Mouse (Mus musculus): ENCODE measurements at regions not wholly inside any gene's neighbourhood (a gene's known extent, or its start where the extent isn't known, plus 50 kb on each side); places are given as distances from the start of the nearest gene placed in this dataset.

DNA sequence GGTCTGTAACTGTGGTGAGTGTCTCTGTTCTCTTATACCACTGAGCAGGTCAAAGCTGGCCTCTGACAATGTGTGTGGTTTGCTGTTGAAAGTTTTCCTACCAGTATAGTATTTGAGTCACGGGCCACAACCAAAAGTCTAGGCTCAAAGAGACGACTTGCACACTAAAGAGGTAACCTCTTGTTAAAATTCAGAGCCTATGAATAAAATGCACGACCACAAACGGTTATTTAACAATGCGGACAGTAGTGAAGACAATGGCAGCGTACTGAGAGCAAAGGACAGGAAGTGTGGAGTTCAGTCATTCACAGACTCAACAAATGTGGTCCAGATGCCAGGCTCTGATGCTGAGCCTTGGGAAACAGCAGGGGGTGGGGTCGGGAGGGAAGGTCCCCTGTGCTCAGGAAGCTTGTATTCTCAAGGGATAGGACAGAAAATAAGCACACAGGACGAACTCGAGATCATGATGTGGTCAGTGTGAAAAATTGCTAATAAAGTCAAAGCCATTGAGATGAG lies 160.2 kb upstream of the Spdye4c start:
- no peak for ATAC-seq (ENCODE audit: low FRiP score)
- no peaks in the 10 kb centered on the region for H3K27me3 ChIP-seq (ENCODE audit: control insufficient read depth, insufficient read depth, low read length)
- no peaks in the 10 kb centered on the region for H3K4me1 ChIP-seq (ENCODE audit: control insufficient read depth, insufficient read depth, low read length)
- no peak overlapping the region for H3K4me2 ChIP-seq
- WGBS = 60% methylated on average over 9 of the region's 9 CpGs
- H3K9me3 ChIP-seq (ENCODE audit: control insufficient read depth, low read length) = no peaks in the 10 kb centered on the region
- no peak overlapping the region for H3K9ac ChIP-seq (ENCODE audit: low read length)
- H3K27ac ChIP-seq (ENCODE audit: low read depth, low read length) = no peak overlapping the region
- no peak overlapping the region for H3K4me3 ChIP-seq (ENCODE audit: low read depth, low read length)
- H3K36me3 ChIP-seq (ENCODE audit: control insufficient read depth, insufficient read depth, low read length) = no peaks in the 10 kb centered on the region
- DNase-seq (ENCODE audit: low spot score, missing footprints) = peak; percentile 78

GRCm38 (mm10) chr2:128431751-128432150 lies 159.3 kb upstream of the Spdye4c start:
- peak; percentile 23 for DNase-seq (ENCODE audit: low spot score, missing footprints)
- WGBS = 92% methylated on average over 4 of the region's 4 CpGs
- no peak overlapping the region for H3K4me2 ChIP-seq
- no peak overlapping the region for H3K9ac ChIP-seq (ENCODE audit: low read length)
- no peaks in the 10 kb centered on the region for H3K36me3 ChIP-seq (ENCODE audit: control insufficient read depth, insufficient read depth, low read length)
- no peak overlapping the region for H3K4me3 ChIP-seq (ENCODE audit: low read depth, low read length)
- no peaks in the 10 kb centered on the region for H3K27me3 ChIP-seq (ENCODE audit: control insufficient read depth, insufficient read depth, low read length)
- no peaks in the 10 kb centered on the region for H3K9me3 ChIP-seq (ENCODE audit: control insufficient read depth, low read length)
- no peaks in the 10 kb centered on the region for H3K4me1 ChIP-seq (ENCODE audit: control insufficient read depth, insufficient read depth, low read length)
- no peak overlapping the region for H3K27ac ChIP-seq (ENCODE audit: low read depth, low read length)
- ATAC-seq (ENCODE audit: low FRiP score) = no peak

DNA sequence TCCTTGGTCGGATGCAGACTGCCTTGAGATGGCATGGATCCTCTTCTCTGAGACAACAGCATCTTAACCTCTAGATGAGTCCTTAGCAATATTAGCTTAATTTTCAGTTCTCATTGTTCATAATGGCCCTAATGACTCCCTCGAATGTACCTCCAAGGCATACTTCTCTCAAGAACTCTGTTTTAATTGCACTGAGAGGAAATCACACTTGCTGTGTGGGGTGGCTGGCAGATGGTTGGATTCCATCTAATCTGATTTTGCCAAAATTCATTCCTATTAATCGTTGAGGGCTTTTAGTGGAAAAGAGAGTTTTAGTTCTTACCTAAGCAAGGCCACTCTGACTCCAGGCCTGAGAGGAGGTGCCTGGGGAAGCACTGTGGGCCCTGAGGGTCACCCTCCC lies 158.3 kb upstream of the Spdye4c start:
- DNase-seq (ENCODE audit: low spot score, missing footprints) (peak; percentile 77), ATAC-seq (ENCODE audit: low FRiP score) (no peak)
- WGBS = 87% methylated on average over 3 of the region's 3 CpGs
- Histone ChIP-seq H3K27me3 (ENCODE audit: control insufficient read depth, insufficient read depth, low read length) (no peaks in the 10 kb centered on the region), H3K4me3 (ENCODE audit: low read depth, low read length) (no peak overlapping the region), H3K4me2 (no peak overlapping the region), H3K4me1 (ENCODE audit: control insufficient read depth, insufficient read depth, low read length) (no peaks in the 10 kb centered on the region), H3K9me3 (ENCODE audit: control insufficient read depth, low read length) (no peaks in the 10 kb centered on the region), H3K9ac (ENCODE audit: low read length) (no peak overlapping the region), H3K27ac (ENCODE audit: low read depth, low read length) (no peak overlapping the region), H3K36me3 (ENCODE audit: control insufficient read depth, insufficient read depth, low read length) (no peaks in the 10 kb centered on the region)

DNA sequence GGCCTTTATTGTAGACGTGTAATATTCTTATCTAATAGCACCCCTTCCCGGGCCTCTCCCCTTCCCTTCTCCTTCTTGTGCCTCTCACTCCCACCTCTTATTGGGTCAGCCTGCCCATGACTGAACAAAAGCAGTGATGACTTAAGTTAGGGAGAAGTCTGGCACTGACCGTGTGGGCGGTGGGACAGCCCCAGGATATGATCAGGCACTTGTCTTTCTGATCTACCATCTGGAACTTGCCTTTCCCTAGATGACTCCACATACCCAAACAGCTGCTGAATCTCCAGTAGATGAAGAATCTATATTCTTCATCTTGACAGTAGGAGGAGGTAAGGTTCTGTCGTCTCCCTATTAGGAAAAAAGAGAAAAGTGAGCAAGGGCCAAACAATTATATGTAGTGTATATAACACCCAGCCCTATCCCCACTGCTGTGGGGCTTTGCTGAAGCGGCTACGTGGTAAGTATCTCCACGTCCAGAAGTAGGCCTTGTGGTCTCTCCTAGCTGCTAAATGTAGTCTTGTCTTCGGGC lies 157.4 kb upstream of the Spdye4c start:
- Histone ChIP-seq H3K4me2 (no peak overlapping the region), H3K9me3 (ENCODE audit: control insufficient read depth, low read length) (no peaks in the 10 kb centered on the region), H3K36me3 (ENCODE audit: control insufficient read depth, insufficient read depth, low read length) (no peaks in the 10 kb centered on the region), H3K4me3 (ENCODE audit: low read depth, low read length) (no peak overlapping the region), H3K9ac (ENCODE audit: low read length) (no peak overlapping the region), H3K27me3 (ENCODE audit: control insufficient read depth, insufficient read depth, low read length) (no peaks in the 10 kb centered on the region), H3K4me1 (ENCODE audit: control insufficient read depth, insufficient read depth, low read length) (no peaks in the 10 kb centered on the region), H3K27ac (ENCODE audit: low read depth, low read length) (no peak overlapping the region)
- DNase-seq (ENCODE audit: low spot score, missing footprints) (peak; percentile 62), ATAC-seq (ENCODE audit: low FRiP score) (no peak)
- WGBS = 88% methylated on average over 9 of the region's 9 CpGs

- DNase-seq (ENCODE audit: low spot score, missing footprints) (peak; percentile 57), ATAC-seq (ENCODE audit: low FRiP score) (no peak)
- Histone ChIP-seq H3K27ac (ENCODE audit: low read depth, low read length) (no peak overlapping the region), H3K27me3 (ENCODE audit: control insufficient read depth, insufficient read depth, low read length) (no peaks in the 10 kb centered on the region), H3K9me3 (ENCODE audit: control insufficient read depth, low read length) (no peaks in the 10 kb centered on the region), H3K36me3 (ENCODE audit: control insufficient read depth, insufficient read depth, low read length) (no peaks in the 10 kb centered on the region), H3K4me3 (ENCODE audit: low read depth, low read length) (no peak overlapping the region), H3K4me1 (ENCODE audit: control insufficient read depth, insufficient read depth, low read length) (no peaks in the 10 kb centered on the region), H3K9ac (ENCODE audit: low read length) (no peak overlapping the region), H3K4me2 (no peak overlapping the region)
- WGBS = 56% methylated on average over 11 of the region's 11 CpGs
These were observed 156.6 kb upstream of the Spdye4c start for GRCm38 (mm10) chr2:128434200-128434977.

- ATAC-seq (ENCODE audit: low FRiP score) (no peak), DNase-seq (ENCODE audit: low spot score, missing footprints) (peak; percentile 71)
- no peak overlapping the region for H3K27ac ChIP-seq (ENCODE audit: low read depth, low read length)
These were observed 154.6 kb upstream of the Spdye4c start for GRCm38 (mm10) chr2:128436378-128436777.

DNA sequence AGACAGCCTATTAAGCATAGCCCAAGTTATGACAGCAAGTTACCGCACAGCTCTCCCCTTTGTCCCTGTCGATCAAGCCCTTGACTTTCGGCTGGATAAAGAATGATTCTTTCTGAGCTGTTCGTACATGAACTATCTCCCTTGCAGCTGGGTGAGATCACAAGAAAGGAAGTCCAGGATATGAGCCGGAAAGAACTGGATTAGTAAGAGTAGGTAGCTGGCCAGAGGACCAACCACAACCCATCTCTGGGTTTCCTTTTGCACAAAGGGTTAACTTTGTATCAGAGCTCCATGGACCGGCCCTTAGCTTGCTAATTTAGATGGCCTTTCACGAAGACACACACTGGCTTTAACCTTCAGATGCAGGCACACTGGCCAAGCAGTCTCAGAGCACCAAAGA lies 153.3 kb upstream of the Spdye4c start:
- no peak overlapping the region for H3K9ac ChIP-seq (ENCODE audit: low read length)
- H3K4me1 ChIP-seq (ENCODE audit: control insufficient read depth, insufficient read depth, low read length) = no peaks in the 10 kb centered on the region
- WGBS = 81% methylated on average over 7 of the region's 7 CpGs
- no peak overlapping the region for H3K4me3 ChIP-seq (ENCODE audit: low read depth, low read length)
- no peak for ATAC-seq (ENCODE audit: low FRiP score)
- no peaks in the 10 kb centered on the region for H3K36me3 ChIP-seq (ENCODE audit: control insufficient read depth, insufficient read depth, low read length)
- H3K27ac ChIP-seq (ENCODE audit: low read depth, low read length) = no peak overlapping the region
- no peaks in the 10 kb centered on the region for H3K9me3 ChIP-seq (ENCODE audit: control insufficient read depth, low read length)
- H3K4me2 ChIP-seq = no peak overlapping the region
- DNase-seq (ENCODE audit: low spot score, missing footprints) = peak; percentile 47
- no peaks in the 10 kb centered on the region for H3K27me3 ChIP-seq (ENCODE audit: control insufficient read depth, insufficient read depth, low read length)

More at GRCm38 (mm10) chr2:128436378-128436777, 154.6 kb upstream of the Spdye4c start:
- Histone ChIP-seq H3K4me1 (ENCODE audit: control insufficient read depth, insufficient read depth, low read length) (no peaks in the 10 kb centered on the region), H3K36me3 (ENCODE audit: control insufficient read depth, insufficient read depth, low read length) (no peaks in the 10 kb centered on the region), H3K9ac (ENCODE audit: low read length) (no peak overlapping the region), H3K4me3 (ENCODE audit: low read depth, low read length) (no peak overlapping the region), H3K4me2 (no peak overlapping the region), H3K9me3 (ENCODE audit: control insufficient read depth, low read length) (no peaks in the 10 kb centered on the region), H3K27me3 (ENCODE audit: control insufficient read depth, insufficient read depth, low read length) (no peaks in the 10 kb centered on the region)
- 97% methylated on average over 3 of the region's 3 CpGs for WGBS

DNA sequence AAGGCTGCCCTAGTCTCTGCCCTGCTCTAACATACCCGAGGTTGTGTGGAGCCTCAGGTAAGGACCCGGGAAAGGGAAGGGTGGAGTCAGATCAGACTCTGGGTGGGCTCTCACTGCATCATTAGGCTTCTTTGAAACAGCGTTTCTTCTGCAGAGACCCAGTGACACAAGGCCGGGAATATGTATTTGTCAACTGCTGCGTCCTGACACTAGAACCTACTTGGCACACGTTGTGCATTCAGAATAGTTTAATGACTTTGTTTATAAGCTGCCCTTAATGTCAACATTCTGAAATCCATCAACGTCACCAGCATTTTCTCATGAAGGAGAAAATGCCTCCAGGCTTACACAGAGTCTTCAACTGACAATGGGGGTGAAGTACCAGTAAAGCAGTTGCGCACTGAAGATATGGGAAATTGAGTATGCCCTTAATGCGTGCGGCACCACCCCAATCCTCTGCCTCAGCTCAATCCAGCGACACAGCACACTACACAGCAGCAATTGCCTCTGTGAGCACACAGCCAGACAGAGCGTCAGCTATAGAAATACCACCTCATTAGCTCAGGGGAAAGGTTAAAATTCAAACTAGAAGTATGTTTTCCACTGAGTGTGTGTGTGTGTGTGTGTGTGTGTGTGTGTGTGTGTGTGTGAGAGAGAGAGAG lies 152.7 kb upstream of the Spdye4c start:
- Histone ChIP-seq H3K27me3 (ENCODE audit: control insufficient read depth, insufficient read depth, low read length) (no peaks in the 10 kb centered on the region), H3K9me3 (ENCODE audit: control insufficient read depth, low read length) (no peaks in the 10 kb centered on the region), H3K27ac (ENCODE audit: low read depth, low read length) (no peak overlapping the region), H3K9ac (ENCODE audit: low read length) (no peak overlapping the region), H3K4me2 (no peak overlapping the region), H3K36me3 (ENCODE audit: control insufficient read depth, insufficient read depth, low read length) (no peaks in the 10 kb centered on the region), H3K4me3 (ENCODE audit: low read depth, low read length) (no peak overlapping the region), H3K4me1 (ENCODE audit: control insufficient read depth, insufficient read depth, low read length) (no peaks in the 10 kb centered on the region)
- DNase-seq (ENCODE audit: low spot score, missing footprints) = peak; percentile 66
- 79% methylated on average over 12 of the region's 12 CpGs for WGBS
- no peak for ATAC-seq (ENCODE audit: low FRiP score)

DNA sequence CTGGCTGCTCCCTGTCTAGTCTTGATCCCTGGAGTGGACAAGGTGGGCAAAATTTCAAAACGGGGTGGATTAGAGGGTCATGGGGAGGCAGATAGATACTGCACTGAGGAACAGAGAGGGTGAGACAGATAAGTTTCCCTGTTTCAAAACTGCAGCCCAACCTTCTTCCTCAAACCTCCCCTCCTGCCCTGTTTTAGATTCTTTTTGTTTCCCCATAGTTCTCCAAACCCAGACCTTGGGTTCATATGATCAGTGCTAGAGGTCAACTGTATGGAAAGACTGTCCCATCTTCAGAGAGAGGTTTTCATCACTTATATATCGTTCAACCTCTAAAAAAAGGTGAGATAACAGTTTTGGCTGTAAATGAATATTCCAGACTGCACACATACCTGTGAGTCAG lies 152.1 kb upstream of the Spdye4c start:
- Histone ChIP-seq H3K4me3 (ENCODE audit: low read depth, low read length) (no peak overlapping the region), H3K4me1 (ENCODE audit: control insufficient read depth, insufficient read depth, low read length) (no peaks in the 10 kb centered on the region), H3K27ac (ENCODE audit: low read depth, low read length) (no peak overlapping the region), H3K9ac (ENCODE audit: low read length) (no peak overlapping the region), H3K4me2 (no peak overlapping the region), H3K27me3 (ENCODE audit: control insufficient read depth, insufficient read depth, low read length) (no peaks in the 10 kb centered on the region), H3K9me3 (ENCODE audit: control insufficient read depth, low read length) (no peaks in the 10 kb centered on the region), H3K36me3 (ENCODE audit: control insufficient read depth, insufficient read depth, low read length) (no peaks in the 10 kb centered on the region)
- no peak for ATAC-seq (ENCODE audit: low FRiP score)
- 76% methylated on average over 2 of the region's 2 CpGs for WGBS
- peak; percentile 51 for DNase-seq (ENCODE audit: low spot score, missing footprints)
